Mouse (Mus musculus): Measurements from ENCODE around the gene 4921504E06Rik. TPM values are rescaled to one million over a fixed set of nuclear protein-coding genes. Genes with fewer than 3 reads are reported as not detected.
A peak's percentile ranks its signal among the peaks of the same experiment; 100 is the strongest.

Gene 4921504E06Rik
- polyA plus RNA-seq, 1 experiment: not detected

DNA sequence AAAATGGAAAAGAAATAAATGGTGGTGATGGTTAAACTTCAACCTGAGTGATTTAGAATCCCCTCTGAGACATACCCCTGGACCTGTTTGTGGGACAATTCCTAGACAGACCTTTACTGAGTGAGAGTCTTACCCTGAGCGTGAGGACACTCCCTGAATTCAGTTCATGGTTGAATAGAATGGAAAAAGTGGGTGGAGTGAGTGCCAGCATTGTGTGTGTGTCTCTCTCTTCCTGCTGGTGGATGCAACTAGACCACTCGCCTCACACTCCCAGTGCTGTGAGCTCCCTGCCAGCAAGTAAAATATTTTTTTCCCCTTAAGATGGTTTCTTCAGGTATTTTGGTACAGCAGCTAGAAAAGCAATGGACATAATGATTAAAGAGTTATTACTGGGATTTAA lies 42.7 kb upstream of the 4921504E06Rik start:
- H3K36me3 ChIP-seq (ENCODE audit: control insufficient read depth, insufficient read depth, low read length, poor library complexity, severe bottlenecking): no peaks in the 10 kb centered on the region
- no peak overlapping the region for H3K4me3 ChIP-seq (ENCODE audit: low read depth, low read length)
- no peak overlapping the region for H3K27ac ChIP-seq (ENCODE audit: insufficient read depth, low read length)
- no peaks in the 10 kb centered on the region for H3K27me3 ChIP-seq (ENCODE audit: control insufficient read depth, insufficient read depth, low read length, poor library complexity, severe bottlenecking)
- 0 out of 2 replicates have a peak, but pooled peaks cover 3% of the 10 kb centered on the region for H3K9me3 ChIP-seq (replicated peaks; ENCODE audit: control insufficient read depth, insufficient read depth, low read length, poor library complexity, severe bottlenecking)
- TF ChIP-seq EP300 (IDR thresholded peaks at IDR 0.05; ENCODE audit: insufficient read depth, low read depth, low read length) (0 out of 2 replicates have a peak, but pooled peaks have one; percentile 45), CTCF (IDR thresholded peaks at IDR 0.05; ENCODE audit: low read depth, low read length) (no peak), POLR2A (IDR thresholded peaks at IDR 0.05; ENCODE audit: insufficient read depth, low read length) (no peak)
- no peaks in the 10 kb centered on the region for H3K4me1 ChIP-seq (ENCODE audit: control insufficient read depth, insufficient read depth, low read length)
- H3K9ac ChIP-seq (ENCODE audit: low read depth, poor library complexity, severe bottlenecking): no peak overlapping the region

DNA sequence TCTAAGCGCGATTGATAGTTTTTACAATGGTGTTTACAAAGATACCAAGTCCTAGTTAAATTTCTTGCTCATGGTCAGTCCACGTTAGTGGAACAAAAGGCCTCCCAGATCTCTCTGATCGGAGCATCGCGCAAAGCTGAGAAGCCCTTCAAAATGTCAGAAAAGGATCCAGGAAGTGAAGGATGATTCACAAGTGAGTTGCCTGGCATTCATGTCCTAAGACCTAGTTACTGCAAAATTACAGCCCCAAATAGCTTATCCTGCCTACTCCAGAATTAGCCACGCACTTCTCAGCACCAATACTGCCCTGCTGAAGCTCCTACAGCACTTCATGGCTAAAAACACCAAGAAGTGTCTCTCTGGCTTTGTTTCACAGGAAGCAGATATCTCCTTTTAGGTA lies 41.1 kb upstream of the 4921504E06Rik start:
- no peak for TF ChIP-seq EP300 (IDR thresholded peaks at IDR 0.05; ENCODE audit: insufficient read depth, low read depth, low read length)
- no peak for TF ChIP-seq POLR2A (IDR thresholded peaks at IDR 0.05; ENCODE audit: insufficient read depth, low read length)
- no peak for TF ChIP-seq CTCF (IDR thresholded peaks at IDR 0.05; ENCODE audit: low read depth, low read length)

DNA sequence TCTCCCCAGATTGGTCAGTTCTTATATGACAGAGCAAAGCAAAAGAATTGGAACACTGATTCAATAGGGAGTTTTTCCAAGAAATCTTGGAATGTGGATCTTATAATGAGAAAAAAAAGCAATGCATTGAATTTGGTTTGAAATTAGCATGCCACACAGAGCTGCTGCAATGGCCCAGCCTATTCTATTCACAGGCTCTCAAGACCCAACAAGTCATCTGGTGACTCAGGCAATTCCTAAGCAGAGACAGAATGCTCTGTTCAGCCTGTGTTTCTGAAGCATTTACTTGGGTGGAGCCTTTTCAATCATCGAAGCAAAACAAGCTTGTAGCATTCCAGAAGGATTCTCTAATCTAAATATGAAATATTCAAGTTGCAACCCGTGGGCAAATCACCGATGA lies 26.1 kb upstream of the 4921504E06Rik start:
- H3K9me3 ChIP-seq (replicated peaks; ENCODE audit: control insufficient read depth, insufficient read depth, low read length, poor library complexity, severe bottlenecking): no peaks in the 10 kb centered on the region; the same call in none of the 2 replicates
- H3K36me3 ChIP-seq (ENCODE audit: control insufficient read depth, insufficient read depth, low read length, poor library complexity, severe bottlenecking): no peaks in the 10 kb centered on the region
- no peak overlapping the region for H3K27ac ChIP-seq (ENCODE audit: insufficient read depth, low read length)
- H3K4me3 ChIP-seq (ENCODE audit: low read depth, low read length): no peak overlapping the region
- H3K27me3 ChIP-seq (ENCODE audit: control insufficient read depth, insufficient read depth, low read length, poor library complexity, severe bottlenecking): no peaks in the 10 kb centered on the region; the same call in 1 of the 2 replicates
- no peaks in the 10 kb centered on the region for H3K4me1 ChIP-seq (ENCODE audit: control insufficient read depth, insufficient read depth, low read length)
- TF ChIP-seq EP300 (IDR thresholded peaks at IDR 0.05; ENCODE audit: insufficient read depth, low read depth, low read length): no peak
- no peak for TF ChIP-seq POLR2A (IDR thresholded peaks at IDR 0.05; ENCODE audit: insufficient read depth, low read length)
- TF ChIP-seq CTCF (IDR thresholded peaks at IDR 0.05; ENCODE audit: low read depth, low read length): no peak
- no peak overlapping the region for H3K9ac ChIP-seq (ENCODE audit: low read depth, poor library complexity, severe bottlenecking)

More for the DNA sequence above, 41.1 kb upstream of the 4921504E06Rik start:
- no peaks in the 10 kb centered on the region for H3K27me3 ChIP-seq (ENCODE audit: control insufficient read depth, insufficient read depth, low read length, poor library complexity, severe bottlenecking)
- H3K4me3 ChIP-seq (ENCODE audit: low read depth, low read length): no peak overlapping the region
- no peak overlapping the region for H3K9ac ChIP-seq (ENCODE audit: low read depth, poor library complexity, severe bottlenecking)
- H3K27ac ChIP-seq (ENCODE audit: insufficient read depth, low read length): no peak overlapping the region
- H3K36me3 ChIP-seq (ENCODE audit: control insufficient read depth, insufficient read depth, low read length, poor library complexity, severe bottlenecking): no peaks in the 10 kb centered on the region
- no peaks in the 10 kb centered on the region for H3K4me1 ChIP-seq (ENCODE audit: control insufficient read depth, insufficient read depth, low read length)
- no peaks in the 10 kb centered on the region for H3K9me3 ChIP-seq (replicated peaks; ENCODE audit: control insufficient read depth, insufficient read depth, low read length, poor library complexity, severe bottlenecking)

DNA sequence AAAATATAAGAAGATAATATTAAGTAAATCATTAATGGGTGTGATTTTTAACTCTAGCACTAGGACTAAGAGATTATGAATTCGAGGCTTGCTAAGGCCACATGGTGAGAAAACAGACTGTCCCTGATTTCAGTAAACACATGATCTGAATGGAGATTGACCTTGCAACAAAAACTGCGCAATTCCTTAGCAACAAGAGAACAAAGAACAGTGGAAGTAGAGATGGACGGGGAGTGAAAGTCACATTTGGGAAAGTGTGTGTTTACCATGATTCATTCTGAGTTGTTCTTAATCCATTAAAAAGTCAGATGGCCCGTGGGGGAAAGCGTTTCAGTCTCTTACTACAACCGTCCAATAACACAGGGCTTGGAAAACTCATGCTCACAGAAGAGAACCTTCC lies 25.5 kb upstream of the 4921504E06Rik start:
- Histone ChIP-seq H3K9ac (ENCODE audit: low read depth, poor library complexity, severe bottlenecking) (no peak overlapping the region), H3K4me3 (ENCODE audit: low read depth, low read length) (no peak overlapping the region), H3K36me3 (ENCODE audit: control insufficient read depth, insufficient read depth, low read length, poor library complexity, severe bottlenecking) (no peaks in the 10 kb centered on the region), H3K27ac (ENCODE audit: insufficient read depth, low read length) (no peak overlapping the region), H3K4me1 (ENCODE audit: control insufficient read depth, insufficient read depth, low read length) (no peaks in the 10 kb centered on the region), H3K9me3 (replicated peaks; ENCODE audit: control insufficient read depth, insufficient read depth, low read length, poor library complexity, severe bottlenecking) (no peaks in the 10 kb centered on the region; the same call in none of the 2 replicates), H3K27me3 (ENCODE audit: control insufficient read depth, insufficient read depth, low read length, poor library complexity, severe bottlenecking) (no peaks in the 10 kb centered on the region; the same call in 1 of the 2 replicates)
- TF ChIP-seq EP300 (IDR thresholded peaks at IDR 0.05; ENCODE audit: insufficient read depth, low read depth, low read length) (no peak), CTCF (IDR thresholded peaks at IDR 0.05; ENCODE audit: low read depth, low read length) (no peak), POLR2A (IDR thresholded peaks at IDR 0.05; ENCODE audit: insufficient read depth, low read length) (no peak)

DNA sequence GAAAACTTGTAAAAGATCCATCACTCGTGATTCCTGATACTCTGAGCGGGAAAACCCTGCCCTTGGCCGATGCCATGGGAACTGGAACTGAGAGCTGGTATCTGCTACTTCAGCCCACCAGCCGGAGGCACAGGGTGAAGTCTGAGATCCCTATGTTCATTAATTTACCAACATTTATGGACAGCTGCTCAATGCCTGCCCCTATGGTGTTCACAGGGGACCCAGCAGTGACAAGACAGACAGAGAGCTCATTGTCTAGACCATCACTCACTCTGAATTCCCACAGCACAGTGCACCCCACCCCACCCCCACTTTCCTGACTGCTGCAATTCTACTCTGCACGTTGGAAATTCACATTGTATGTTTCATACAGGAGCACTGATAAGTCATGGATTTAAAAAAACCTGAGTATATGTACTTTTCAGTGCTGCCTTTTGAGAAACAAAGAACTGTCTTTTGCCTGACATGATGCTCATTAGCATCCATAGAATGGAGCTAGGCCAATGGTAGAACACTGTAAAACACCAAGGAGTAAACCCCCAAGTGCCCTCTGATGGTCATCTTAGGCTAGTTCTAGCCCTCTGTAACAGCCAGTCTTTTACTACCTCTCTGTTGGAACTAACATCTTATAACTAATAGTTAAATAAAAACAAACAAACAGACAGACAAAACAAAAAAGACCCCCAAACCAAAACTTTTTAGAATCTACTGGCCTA lies 8.6 kb upstream of the 4921504E06Rik start:
- Histone ChIP-seq H3K9me3 (replicated peaks; ENCODE audit: control insufficient read depth, insufficient read depth, low read length, poor library complexity, severe bottlenecking) (no peaks in the 10 kb centered on the region), H3K4me3 (ENCODE audit: low read depth, low read length) (no peak overlapping the region), H3K4me1 (ENCODE audit: control insufficient read depth, insufficient read depth, low read length) (no peaks in the 10 kb centered on the region), H3K9ac (ENCODE audit: low read depth, poor library complexity, severe bottlenecking) (no peak overlapping the region), H3K36me3 (ENCODE audit: control insufficient read depth, insufficient read depth, low read length, poor library complexity, severe bottlenecking) (no peaks in the 10 kb centered on the region), H3K27me3 (ENCODE audit: control insufficient read depth, insufficient read depth, low read length, poor library complexity, severe bottlenecking) (no peaks in the 10 kb centered on the region), H3K27ac (ENCODE audit: insufficient read depth, low read length) (no peak overlapping the region)
- TF ChIP-seq CTCF (IDR thresholded peaks at IDR 0.05; ENCODE audit: low read depth, low read length): no peak
- no peak for TF ChIP-seq EP300 (IDR thresholded peaks at IDR 0.05; ENCODE audit: insufficient read depth, low read depth, low read length)
- no peak for TF ChIP-seq POLR2A (IDR thresholded peaks at IDR 0.05; ENCODE audit: insufficient read depth, low read length)

DNA sequence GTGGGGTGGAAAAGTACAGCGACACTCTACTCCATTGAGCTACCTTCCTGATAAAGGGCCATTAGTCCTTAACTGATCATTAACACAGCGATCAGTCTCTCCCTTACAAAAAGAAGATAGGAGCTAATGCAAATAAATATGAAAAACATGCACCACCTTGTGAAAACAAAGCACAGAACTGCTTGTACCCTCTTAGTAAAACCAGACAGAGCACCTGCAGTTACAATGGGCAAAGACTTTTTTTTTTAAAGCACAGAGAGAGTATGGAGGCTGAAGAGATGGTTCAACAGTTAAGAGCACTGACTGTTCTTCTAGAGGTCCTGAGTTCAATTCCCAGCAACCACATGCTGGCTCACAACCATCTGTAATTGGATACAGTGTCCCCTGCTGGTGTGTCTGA lies 6.9 kb upstream of the 4921504E06Rik start:
- H3K9me3 ChIP-seq (replicated peaks; ENCODE audit: control insufficient read depth, insufficient read depth, low read length, poor library complexity, severe bottlenecking): no peaks in the 10 kb centered on the region
- H3K27ac ChIP-seq (ENCODE audit: insufficient read depth, low read length): no peak overlapping the region
- H3K27me3 ChIP-seq (ENCODE audit: control insufficient read depth, insufficient read depth, low read length, poor library complexity, severe bottlenecking): no peaks in the 10 kb centered on the region
- TF ChIP-seq EP300 (IDR thresholded peaks at IDR 0.05; ENCODE audit: insufficient read depth, low read depth, low read length): no peak
- no peak for TF ChIP-seq CTCF (IDR thresholded peaks at IDR 0.05; ENCODE audit: low read depth, low read length)
- TF ChIP-seq POLR2A (IDR thresholded peaks at IDR 0.05; ENCODE audit: insufficient read depth, low read length): no peak
- no peaks in the 10 kb centered on the region for H3K4me1 ChIP-seq (ENCODE audit: control insufficient read depth, insufficient read depth, low read length)
- H3K36me3 ChIP-seq (ENCODE audit: control insufficient read depth, insufficient read depth, low read length, poor library complexity, severe bottlenecking): no peaks in the 10 kb centered on the region
- no peak overlapping the region for H3K9ac ChIP-seq (ENCODE audit: low read depth, poor library complexity, severe bottlenecking)
- no peak overlapping the region for H3K4me3 ChIP-seq (ENCODE audit: low read depth, low read length)

All from ES-Bruce4 (cell line).